Mouse (Mus musculus) limb, embryonic 15.5 days (tissue): ENCODE results near the gene Chrm2. TPM values are rescaled to one million over a fixed set of nuclear protein-coding genes. Genes with fewer than 3 reads are reported as not detected.

Experiments used
- ATAC-seq: fragments of 200-750 bp; cut with Nextera tagmentation; 2 replicates; pipeline ENCODE4 v1.8.0; 2017; ENCODE audit warnings: low read depth, moderate TSS enrichment; ENCODE audit not compliant: insufficient number of reproducible peaks, low FRiP score, low TSS enrichment
- H3K27ac ChIP-seq: fragments of 300-500 bp; sonication (generic); 2 replicates; pipeline ENCODE4 v1.5.1; 2015; ENCODE audit warnings: moderate library complexity, mild to moderate bottlenecking, inconsistent platforms
- H3K27me3 ChIP-seq: fragments of 300-500 bp; sonication (generic); 2 replicates; pipeline ENCODE4 v1.6.1; 2015; ENCODE audit warnings: inconsistent platforms
- H3K36me3 ChIP-seq: fragments of 300-500 bp; sonication (generic); 2 replicates; pipeline ENCODE4 v1.6.1; 2015; ENCODE audit warnings: inconsistent platforms
- H3K4me1 ChIP-seq: fragments of 300-500 bp; sonication (generic); 2 replicates; pipeline ENCODE4 v1.6.1; 2015; ENCODE audit warnings: inconsistent platforms
- H3K4me2 ChIP-seq: fragments of 300-500 bp; sonication (generic); 2 replicates; pipeline ENCODE4 v1.6.1; 2015; ENCODE audit warnings: mild to moderate bottlenecking, inconsistent platforms
- H3K4me3 ChIP-seq: fragments of 300-500 bp; sonication (generic); 2 replicates; pipeline ENCODE4 v1.5.1; 2015; ENCODE audit warnings: mild to moderate bottlenecking, inconsistent platforms
- H3K9ac ChIP-seq: fragments of 300-500 bp; sonication (generic); 2 replicates; pipeline ENCODE4 v1.6.1; 2015; ENCODE audit warnings: inconsistent platforms
- H3K9me3 ChIP-seq: fragments of 300-500 bp; sonication (generic); 2 replicates; pipeline ENCODE4 v1.6.1; 2016; ENCODE audit warnings: inconsistent platforms
- WGBS: fragments of 180-500 bp; shearing (Covaris S2); methylation state at CpG from one replicate; pipeline ENCODE4 v1.1.7; 2015; 5-methylcytosine and 5-hydroxymethylcytosine counted together
- polyA plus RNA-seq: library from polyadenylated mRNA; unstranded; fragments of >200 nt; fragmentation: Nextera tagmentation; extraction: Ambion mirVana; gene quantifications from 2 replicates; pipeline ENCODE4 v1.2.1, GENCODE M21; 2015

The Chrm2 gene
- polyA plus RNA-seq, 1 experiment from 2014 or later: 2.0 TPM

DNA sequence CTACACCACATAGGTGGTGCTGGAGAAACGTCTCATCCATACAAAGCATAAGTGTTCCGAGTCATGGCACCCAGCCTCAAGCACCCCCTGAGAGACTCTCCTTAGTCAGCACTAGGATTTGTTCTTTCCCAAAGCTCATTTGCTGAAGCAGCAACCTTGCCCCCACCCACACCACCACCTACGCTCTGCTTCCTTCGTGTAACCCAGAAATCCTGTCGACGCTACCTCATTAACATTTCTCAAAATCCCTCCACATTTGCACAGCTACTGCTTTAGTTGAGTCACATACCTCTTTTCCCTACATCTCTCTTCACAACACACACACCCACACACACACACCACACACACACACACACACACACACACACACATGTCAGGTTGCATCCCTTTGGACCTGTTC, 50.1 kb downstream of the Chrm2 start:
- Histone ChIP-seq H3K36me3 (no peaks in the 10 kb centered on the region), H3K4me3 (no peak overlapping the region), H3K27me3 (no peaks in the 10 kb centered on the region), H3K9me3 (no peaks in the 10 kb centered on the region), H3K27ac (no peak overlapping the region), H3K4me1 (no peaks in the 10 kb centered on the region), H3K9ac (no peak overlapping the region), H3K4me2 (no peak overlapping the region)
- no peak for ATAC-seq
- 91% methylated on average over 6 of the region's 6 CpGs for WGBS

DNA sequence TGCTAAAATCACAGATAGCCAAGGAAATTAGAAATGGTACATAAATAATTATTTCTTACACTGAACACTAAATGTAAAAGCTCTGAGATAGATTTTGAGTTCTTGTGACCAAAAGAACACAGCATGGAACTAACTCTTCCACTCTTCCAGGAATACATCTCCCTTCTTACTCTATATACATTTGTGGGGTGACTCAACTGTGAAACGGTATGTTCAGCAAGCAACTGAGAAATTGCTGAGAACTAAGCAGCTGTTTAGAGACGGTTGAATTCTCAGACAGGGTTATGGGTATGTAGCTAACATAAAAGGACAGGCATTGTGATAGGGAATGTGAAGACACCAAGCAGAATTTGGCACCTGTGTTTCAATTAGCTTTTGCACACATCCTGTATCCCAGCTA, 51.3 kb downstream of the Chrm2 start:
- 72% methylated on average over 2 of the region's 2 CpGs for WGBS
- no peaks in the 10 kb centered on the region for H3K36me3 ChIP-seq
- H3K4me3 ChIP-seq: no peak overlapping the region
- no peaks in the 10 kb centered on the region for H3K27me3 ChIP-seq
- H3K4me1 ChIP-seq: no peaks in the 10 kb centered on the region
- no peak overlapping the region for H3K9ac ChIP-seq
- no peak for ATAC-seq
- no peak overlapping the region for H3K4me2 ChIP-seq
- H3K9me3 ChIP-seq: no peaks in the 10 kb centered on the region
- no peak overlapping the region for H3K27ac ChIP-seq

DNA sequence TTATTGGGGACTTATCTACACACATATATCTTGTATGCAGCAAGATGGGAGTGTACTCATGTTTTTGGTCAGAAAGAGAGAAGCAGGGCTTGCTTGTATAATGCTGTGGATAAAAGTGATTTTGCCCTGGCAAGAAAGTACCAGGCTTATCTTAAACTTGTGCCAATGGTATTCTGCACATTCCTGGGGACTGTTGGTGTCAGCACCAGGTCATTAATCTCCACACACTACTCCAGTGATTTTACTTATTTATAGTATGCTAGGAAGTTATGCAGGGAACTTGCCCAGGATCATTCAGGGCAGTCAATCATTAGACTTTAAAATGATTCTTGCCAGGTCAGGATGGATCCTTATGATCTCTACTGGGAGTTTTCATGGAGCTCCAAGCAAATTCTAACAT, 63.6 kb downstream of the Chrm2 start:
- no peaks in the 10 kb centered on the region for H3K9me3 ChIP-seq
- H3K36me3 ChIP-seq: no peaks in the 10 kb centered on the region
- H3K27me3 ChIP-seq: no peaks in the 10 kb centered on the region
- H3K27ac ChIP-seq: no peak overlapping the region
- no peak for ATAC-seq
- no peak overlapping the region for H3K4me2 ChIP-seq
- H3K9ac ChIP-seq: no peak overlapping the region
- H3K4me1 ChIP-seq: no peaks in the 10 kb centered on the region
- no peak overlapping the region for H3K4me3 ChIP-seq

DNA sequence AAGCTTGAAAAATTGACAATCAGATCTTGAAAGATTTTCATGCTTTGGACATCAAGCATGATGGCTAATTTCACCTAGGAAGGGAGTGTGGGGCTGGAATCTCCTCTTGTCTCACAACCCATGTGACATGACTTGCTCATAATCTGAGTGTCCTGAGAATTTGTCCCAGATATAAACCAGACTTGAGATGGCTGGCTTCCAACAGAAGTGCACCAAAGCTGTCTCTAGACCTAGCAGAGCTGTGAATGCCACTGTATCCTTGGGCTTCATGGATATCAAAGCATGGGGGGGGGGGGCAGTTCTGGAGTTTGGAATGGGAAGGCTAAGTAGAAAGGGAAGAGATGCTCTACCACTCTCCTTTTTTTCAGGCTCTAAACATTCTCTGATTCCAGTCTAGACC, 67.2 kb downstream of the Chrm2 start:
- Histone ChIP-seq H3K27ac (no peak overlapping the region), H3K9ac (no peak overlapping the region), H3K27me3 (no peaks in the 10 kb centered on the region), H3K4me2 (no peak overlapping the region), H3K4me3 (no peak overlapping the region), H3K36me3 (no peaks in the 10 kb centered on the region), H3K9me3 (no peaks in the 10 kb centered on the region), H3K4me1 (no peaks in the 10 kb centered on the region)
- no peak for ATAC-seq

DNA sequence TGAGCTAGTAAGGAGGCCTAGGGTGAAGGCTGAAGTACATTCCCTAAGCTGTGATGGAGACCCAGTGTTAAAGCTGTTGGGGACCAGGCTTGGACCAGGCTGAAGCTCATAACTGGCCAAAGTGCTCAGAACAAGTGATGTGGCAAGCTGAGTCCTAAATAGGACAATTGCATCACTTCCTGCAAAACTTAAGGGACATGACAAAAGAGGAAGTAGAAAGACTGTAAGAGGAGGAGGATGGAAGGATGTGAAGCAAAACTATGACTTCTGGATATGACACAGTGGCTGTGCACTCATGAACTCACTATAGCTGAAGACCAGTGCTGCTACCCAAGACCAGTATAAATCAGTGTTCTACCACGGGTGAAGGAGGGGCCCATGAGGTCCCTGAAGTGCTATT, 69.1 kb downstream of the Chrm2 start:
- no peak for ATAC-seq
- WGBS: 63% methylated on average over 1 of the region's 1 CpGs
- no peaks in the 10 kb centered on the region for H3K9me3 ChIP-seq
- no peaks in the 10 kb centered on the region for H3K4me1 ChIP-seq
- no peaks in the 10 kb centered on the region for H3K36me3 ChIP-seq
- no peak overlapping the region for H3K4me2 ChIP-seq
- H3K4me3 ChIP-seq: no peak overlapping the region
- H3K27ac ChIP-seq: no peak overlapping the region
- no peaks in the 10 kb centered on the region for H3K27me3 ChIP-seq
- H3K9ac ChIP-seq: no peak overlapping the region

DNA sequence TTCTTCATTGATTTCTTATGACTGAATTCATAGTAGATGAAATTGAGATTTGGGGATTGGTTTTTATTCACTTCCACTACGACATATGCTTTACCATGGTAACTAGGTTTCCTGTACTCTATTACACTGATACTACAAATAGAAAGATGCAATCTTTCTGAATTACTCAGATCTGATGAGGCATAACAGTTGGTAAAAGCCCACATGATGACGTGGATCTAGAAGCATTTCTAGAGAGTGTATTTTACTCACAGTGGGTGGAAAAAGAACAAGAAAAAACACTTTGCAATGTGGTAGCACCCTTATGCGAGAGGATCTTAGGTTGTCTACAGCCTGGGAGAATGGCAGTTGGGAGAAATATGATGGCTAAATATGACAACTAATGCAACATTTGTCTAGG, 76.1 kb downstream of the Chrm2 start:
- no peak overlapping the region for H3K9ac ChIP-seq
- no peak overlapping the region for H3K4me3 ChIP-seq
- no peaks in the 10 kb centered on the region for H3K27me3 ChIP-seq
- no peaks in the 10 kb centered on the region for H3K4me1 ChIP-seq
- no peaks in the 10 kb centered on the region for H3K36me3 ChIP-seq
- H3K27ac ChIP-seq: no peak overlapping the region
- 87% methylated on average over 3 of the region's 3 CpGs for WGBS
- no peak overlapping the region for H3K4me2 ChIP-seq
- H3K9me3 ChIP-seq: no peaks in the 10 kb centered on the region
- no peak for ATAC-seq

DNA sequence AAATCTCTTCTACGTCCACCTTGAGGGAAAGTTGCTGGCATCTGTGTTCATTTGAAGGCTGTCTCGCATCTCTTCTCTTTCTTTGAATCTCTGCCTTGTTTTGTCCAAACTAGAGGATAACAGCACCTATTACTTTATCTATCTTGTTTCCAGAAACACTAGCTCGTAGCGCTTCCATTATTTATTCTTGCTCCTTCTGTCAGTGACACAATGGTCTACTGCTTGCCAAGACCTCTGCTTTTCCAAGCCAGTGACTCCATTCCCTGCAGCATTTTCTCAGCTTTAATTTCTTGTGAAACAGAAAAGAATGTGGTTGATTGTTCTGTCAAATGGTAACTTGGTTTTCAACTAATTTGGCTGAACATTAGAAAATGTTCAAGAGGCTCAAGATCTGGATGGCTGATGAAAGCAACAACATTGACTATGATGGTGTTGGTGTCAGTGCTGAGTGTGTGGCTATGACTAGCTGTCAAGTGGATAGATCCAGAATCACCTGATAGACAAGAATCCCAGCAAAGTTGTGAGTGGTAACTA, 96.3 kb downstream of the Chrm2 start:
- Histone ChIP-seq H3K4me2 (no peak overlapping the region), H3K27me3 (no peaks in the 10 kb centered on the region), H3K9me3 (no peaks in the 10 kb centered on the region), H3K36me3 (no peaks in the 10 kb centered on the region), H3K4me1 (no peaks in the 10 kb centered on the region), H3K27ac (no peak overlapping the region), H3K4me3 (no peak overlapping the region), H3K9ac (no peak overlapping the region)
- no peak for ATAC-seq
- 75% methylated on average over 4 of the region's 4 CpGs for WGBS

DNA sequence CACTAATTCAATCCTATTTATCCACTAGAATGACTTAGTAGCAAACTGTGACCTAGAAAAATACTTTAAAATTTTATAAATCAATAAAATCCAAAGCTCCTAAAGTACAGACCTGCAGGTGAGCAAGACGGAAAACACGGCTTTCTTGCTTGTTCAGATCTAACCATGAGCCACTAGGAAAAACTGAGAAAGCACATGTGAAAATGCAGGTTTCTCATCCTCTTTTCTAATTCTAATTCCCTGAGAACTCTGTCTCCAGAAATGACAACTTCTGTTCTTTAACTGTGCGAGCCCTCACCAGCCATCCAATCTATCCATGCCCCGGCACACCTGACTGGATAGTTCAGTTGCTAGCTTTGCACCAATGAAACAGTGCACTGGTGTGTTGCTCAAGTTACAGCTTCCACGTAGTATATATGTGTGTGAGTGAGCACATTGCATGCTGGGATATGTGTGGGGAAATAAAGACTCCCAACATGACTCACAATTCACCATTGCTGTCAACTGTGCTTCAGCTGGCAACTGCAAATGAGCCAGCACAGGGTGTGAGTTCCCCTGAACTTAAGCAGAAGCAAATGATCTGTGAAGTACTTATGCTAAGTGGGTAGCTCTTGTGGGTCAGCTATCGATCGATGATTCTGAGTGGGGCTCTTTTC, 119.3 kb downstream of the Chrm2 start:
- H3K27me3 ChIP-seq: no peaks in the 10 kb centered on the region
- WGBS: 68% methylated on average over 7 of the region's 7 CpGs
- ATAC-seq: no peak
- no peak overlapping the region for H3K9ac ChIP-seq
- H3K36me3 ChIP-seq: no peaks in the 10 kb centered on the region
- no peak overlapping the region for H3K4me2 ChIP-seq
- H3K4me1 ChIP-seq: no peaks in the 10 kb centered on the region
- H3K4me3 ChIP-seq: no peak overlapping the region
- no peak overlapping the region for H3K27ac ChIP-seq
- no peaks in the 10 kb centered on the region for H3K9me3 ChIP-seq

DNA sequence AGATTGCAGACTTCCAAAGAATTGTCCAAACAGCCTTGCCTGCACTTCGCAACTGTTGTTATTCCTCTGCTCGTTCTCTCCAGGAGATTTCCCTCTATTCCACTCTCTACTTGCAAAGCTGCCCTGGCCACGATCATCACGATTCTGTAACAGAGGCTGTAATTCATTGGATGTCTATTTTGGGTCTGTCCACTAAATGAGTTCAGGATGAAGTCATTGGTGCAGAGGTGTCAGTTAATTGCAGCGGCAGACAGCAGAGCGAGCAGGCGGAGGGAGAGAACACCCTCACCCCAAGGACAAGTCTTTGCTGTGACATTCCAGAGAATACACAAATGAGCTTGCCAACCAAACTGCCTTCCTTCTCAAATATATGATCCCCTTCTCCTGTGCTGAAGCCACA, 120.1 kb downstream of the Chrm2 start:
- Histone ChIP-seq H3K4me2 (no peak overlapping the region), H3K4me3 (no peak overlapping the region), H3K9ac (no peak overlapping the region), H3K4me1 (no peaks in the 10 kb centered on the region), H3K27ac (no peak overlapping the region), H3K27me3 (no peaks in the 10 kb centered on the region), H3K9me3 (no peaks in the 10 kb centered on the region), H3K36me3 (no peaks in the 10 kb centered on the region)
- no peak for ATAC-seq
- 20% methylated on average over 7 of the region's 7 CpGs for whole genome bisulfite sequencing

DNA sequence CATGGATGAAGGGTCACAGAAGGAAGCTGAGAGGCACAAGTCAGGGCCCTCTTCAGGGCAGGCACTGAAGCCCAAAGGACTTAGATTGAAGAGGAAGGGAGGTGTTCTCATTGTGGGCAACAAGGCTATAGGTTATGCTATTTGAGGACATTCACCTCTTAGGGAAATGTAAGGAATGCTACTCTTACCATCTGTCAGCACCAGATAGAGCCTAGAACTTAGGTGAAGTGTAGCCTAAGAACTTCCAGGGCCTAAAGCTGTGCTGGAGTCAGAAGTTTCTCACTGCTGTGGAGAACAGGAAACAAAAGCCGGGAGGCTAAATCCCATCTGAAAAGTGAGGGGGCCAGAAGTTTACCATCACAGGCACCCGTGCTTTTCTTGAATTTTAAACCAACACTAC, 120.6 kb downstream of the Chrm2 start:
- Histone ChIP-seq H3K27ac (no peak overlapping the region), H3K4me3 (no peak overlapping the region), H3K27me3 (no peaks in the 10 kb centered on the region), H3K9me3 (no peaks in the 10 kb centered on the region), H3K9ac (no peak overlapping the region), H3K36me3 (no peaks in the 10 kb centered on the region), H3K4me2 (no peak overlapping the region), H3K4me1 (no peaks in the 10 kb centered on the region)
- 47% methylated on average over 2 of the region's 2 CpGs for WGBS
- ATAC-seq: no peak

DNA sequence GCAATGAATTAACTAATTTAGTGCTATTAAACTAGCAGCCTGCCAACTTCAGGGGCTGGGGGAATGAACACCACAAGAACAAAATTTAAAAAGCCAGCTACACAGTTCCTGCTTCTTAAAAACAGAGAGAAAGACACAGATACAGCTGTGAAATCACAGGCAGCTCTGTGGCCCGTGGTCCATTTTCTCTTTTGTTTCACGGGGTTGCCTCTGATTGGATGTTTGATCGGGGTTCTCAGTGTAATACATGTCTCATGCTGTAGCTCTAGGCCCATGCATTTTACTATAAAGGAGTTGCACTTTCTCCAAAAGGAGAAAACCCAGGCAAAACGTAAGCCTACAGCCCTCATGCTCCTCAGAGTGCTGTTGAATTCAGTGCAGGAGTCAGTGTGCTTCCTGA, 128.6 kb downstream of the Chrm2 start:
- no peak overlapping the region for H3K4me3 ChIP-seq
- 67% methylated on average over 4 of the region's 4 CpGs for whole genome bisulfite sequencing
- no peak overlapping the region for H3K9ac ChIP-seq
- H3K4me2 ChIP-seq: no peak overlapping the region
- H3K36me3 ChIP-seq: no peaks in the 10 kb centered on the region
- no peak for ATAC-seq
- H3K9me3 ChIP-seq: no peaks in the 10 kb centered on the region
- H3K4me1 ChIP-seq: no peaks in the 10 kb centered on the region
- H3K27me3 ChIP-seq: no peaks in the 10 kb centered on the region
- no peak overlapping the region for H3K27ac ChIP-seq

DNA sequence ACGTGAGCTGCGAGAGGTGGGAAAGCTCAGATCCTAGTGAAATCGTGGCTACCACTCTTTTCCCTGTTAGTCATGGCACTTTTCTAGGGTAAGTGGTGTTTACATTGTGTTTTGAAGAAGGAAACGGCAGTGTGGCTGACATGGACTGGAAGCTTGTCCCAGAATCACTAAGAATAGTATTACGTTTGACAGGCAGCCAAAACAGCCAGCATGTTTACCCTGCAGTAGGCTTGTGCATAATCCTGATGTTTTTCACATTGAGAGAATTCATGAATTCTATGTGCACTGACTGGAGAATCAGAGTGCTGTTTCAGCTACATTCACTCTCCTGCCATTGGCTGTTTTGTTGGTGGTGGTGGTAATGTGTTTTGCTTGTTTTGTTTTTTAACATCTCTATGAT, 129.4 kb downstream of the Chrm2 start:
- no peak for ATAC-seq
- Histone ChIP-seq H3K9me3 (no peaks in the 10 kb centered on the region), H3K36me3 (no peaks in the 10 kb centered on the region), H3K27ac (no peak overlapping the region), H3K9ac (no peak overlapping the region), H3K4me3 (no peak overlapping the region), H3K4me1 (no peaks in the 10 kb centered on the region), H3K4me2 (no peak overlapping the region), H3K27me3 (no peaks in the 10 kb centered on the region)
- 64% methylated on average over 5 of the region's 5 CpGs for WGBS

DNA sequence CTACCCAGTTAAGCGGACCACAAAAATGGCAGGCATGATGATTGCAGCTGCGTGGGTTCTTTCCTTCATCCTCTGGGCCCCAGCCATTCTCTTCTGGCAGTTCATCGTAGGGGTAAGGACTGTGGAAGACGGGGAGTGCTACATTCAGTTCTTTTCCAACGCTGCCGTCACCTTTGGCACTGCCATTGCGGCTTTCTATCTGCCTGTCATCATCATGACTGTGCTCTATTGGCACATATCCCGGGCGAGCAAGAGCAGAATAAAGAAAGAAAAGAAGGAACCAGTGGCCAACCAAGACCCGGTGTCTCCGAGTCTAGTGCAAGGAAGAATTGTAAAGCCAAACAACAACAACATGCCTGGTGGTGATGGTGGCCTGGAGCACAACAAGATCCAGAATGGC, 135.7 kb downstream of the Chrm2 start:
- Histone ChIP-seq H3K9me3 (no peaks in the 10 kb centered on the region), H3K27ac (no peak overlapping the region), H3K36me3 (no peaks in the 10 kb centered on the region), H3K4me1 (no peaks in the 10 kb centered on the region), H3K27me3 (no peaks in the 10 kb centered on the region), H3K4me2 (no peak overlapping the region), H3K4me3 (no peak overlapping the region), H3K9ac (no peak overlapping the region)
- 93% methylated on average over 11 of the region's 11 CpGs for WGBS
- no peak for ATAC-seq
